Mouse (Mus musculus): ENCODE data around the gene Mpzl1.

GRCm38 (mm10) chr1:165625058-165625457 is 9.3 kb downstream of the Mpzl1 start:
- TF ChIP-seq CTCF (IDR thresholded peaks at IDR 0.05; ENCODE audit: control insufficient read depth, insufficient read depth, low read length) (no peak), POLR2A (IDR thresholded peaks at IDR 0.05; ENCODE audit: borderline replicate concordance, control insufficient read depth, low read depth, low read length) (no peak)
